Mouse (Mus musculus): ENCODE results near the gene Pum1.
"Not testable (repeated sequence)": the region's sequence is repeated elsewhere in the genome, so short reads cannot be mapped to it uniquely, and the experiment has no call there.

Gene Pum1

DNA sequence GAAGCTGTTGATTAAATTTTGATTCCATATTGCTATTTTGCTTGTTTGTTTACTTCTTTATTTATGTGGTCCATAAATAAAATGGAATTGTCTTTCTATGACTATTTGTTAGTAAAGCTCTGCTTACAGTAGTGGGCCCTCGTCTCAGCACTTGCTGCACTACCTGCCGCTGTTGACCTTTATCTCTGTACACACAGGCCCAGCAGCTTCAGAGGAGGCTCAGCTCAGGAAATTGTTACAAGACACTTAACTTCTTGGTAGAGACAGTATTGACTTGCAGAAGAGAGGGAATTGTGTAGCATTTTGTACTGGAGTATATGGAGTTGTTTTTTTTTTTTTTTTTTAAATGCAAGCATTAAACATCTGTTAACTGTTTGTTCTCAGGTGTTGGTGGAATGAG, 5.4 kb downstream of the Pum1 start:
- DNase-seq (ENCODE audit: low read depth, low spot score), result no peak

DNA sequence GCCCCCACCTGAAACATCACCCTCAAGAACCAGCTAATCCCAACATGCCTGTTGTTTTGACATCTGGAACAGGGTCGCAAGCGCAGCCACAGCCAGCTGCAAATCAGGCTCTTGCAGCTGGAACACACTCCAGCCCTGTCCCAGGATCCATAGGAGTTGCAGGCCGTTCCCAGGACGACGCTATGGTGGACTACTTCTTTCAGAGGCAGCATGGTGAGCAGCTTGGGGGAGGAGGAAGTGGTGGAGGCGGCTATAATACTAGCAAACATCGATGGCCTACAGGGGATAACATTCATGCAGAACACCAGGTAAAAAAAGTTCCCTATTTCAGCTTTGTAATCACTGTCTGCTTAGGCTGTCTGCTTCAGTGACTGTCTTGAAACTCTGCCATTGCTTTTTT, 5.9 kb downstream of the Pum1 start:
- no peak for DNase-seq (ENCODE audit: low read depth, low spot score)

DNA sequence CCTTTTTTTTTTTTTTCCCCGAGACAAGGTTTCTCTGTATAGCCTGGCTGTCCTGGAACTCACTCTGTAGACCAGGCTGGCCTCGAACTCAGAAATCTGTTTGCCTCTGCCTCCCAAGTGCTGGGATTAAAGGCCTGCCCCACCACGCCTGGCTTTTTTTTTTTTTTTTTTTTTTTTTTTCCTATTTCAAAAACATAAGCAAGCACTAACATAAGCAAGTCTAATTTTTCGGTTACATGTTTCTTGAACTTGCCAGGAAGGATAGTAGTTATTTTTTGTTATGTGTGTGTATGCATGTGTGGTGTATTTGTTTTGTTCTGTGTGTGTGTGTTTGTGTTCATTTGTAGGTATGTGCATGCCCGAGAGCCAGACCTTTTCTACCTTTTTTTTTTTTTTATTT, 6.9 kb downstream of the Pum1 start:
- not testable (repeated sequence) for DNase-seq (ENCODE audit: low read depth, low spot score)

DNA sequence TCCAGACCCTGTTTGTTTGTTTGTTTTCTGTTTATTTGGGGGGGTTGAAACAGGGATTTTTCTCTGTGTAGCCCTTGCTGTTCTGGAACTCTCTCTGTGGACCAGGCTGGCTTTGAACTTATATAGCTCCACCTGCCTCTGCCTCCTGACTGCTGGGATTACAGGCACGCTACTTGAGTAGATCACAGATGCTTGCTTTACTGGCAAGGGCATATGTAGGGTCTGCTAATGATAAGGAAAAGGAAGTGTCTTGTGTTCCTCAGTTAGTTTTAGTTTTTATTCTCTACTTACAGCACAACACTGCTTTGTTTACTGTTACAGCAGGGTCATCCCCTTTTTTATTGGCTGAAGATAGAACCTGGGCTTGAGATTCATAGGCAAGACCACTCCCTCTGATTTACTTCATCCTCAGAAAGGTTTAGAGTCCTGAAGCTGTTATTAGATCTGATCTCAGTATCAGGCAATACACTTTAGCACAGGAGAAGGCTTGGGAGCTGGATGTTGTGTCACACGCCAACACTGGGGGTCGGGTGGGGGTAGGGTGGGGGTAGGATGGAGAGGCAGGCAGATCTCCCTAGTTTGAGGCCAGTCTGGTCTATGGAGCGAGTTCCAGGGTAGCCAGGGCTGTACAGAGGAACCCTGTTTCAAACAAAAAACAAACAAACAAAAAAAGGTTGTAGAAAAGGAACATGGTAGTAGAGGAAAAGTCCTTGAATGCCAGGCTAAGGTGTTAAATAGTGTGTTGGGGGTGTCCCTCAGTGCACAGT, 8.1 kb downstream of the Pum1 start:
- no peak for DNase-seq (ENCODE audit: low read depth, low spot score)

DNA sequence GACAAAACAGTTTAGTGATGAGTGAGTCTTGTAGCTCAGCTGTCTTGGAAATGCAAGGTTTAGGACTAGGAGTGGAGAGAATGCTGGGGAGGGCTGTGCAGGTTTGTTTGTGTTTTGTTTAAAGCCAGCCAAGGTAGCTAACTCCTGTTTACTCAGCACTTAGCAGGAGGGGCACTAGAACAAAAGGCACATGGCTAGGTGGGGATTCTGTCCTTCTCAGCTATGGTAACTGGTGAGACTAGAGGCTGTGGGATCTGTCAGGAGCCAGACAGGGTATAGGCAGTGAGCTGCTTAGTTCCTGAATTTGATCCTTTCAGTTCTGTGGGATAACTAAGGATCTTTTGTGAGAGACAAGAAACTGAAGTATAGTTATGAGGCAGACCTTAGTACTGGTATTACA, 9.0 kb downstream of the Pum1 start:
- DNase-seq (ENCODE audit: low read depth, low spot score), result no peak

DNA sequence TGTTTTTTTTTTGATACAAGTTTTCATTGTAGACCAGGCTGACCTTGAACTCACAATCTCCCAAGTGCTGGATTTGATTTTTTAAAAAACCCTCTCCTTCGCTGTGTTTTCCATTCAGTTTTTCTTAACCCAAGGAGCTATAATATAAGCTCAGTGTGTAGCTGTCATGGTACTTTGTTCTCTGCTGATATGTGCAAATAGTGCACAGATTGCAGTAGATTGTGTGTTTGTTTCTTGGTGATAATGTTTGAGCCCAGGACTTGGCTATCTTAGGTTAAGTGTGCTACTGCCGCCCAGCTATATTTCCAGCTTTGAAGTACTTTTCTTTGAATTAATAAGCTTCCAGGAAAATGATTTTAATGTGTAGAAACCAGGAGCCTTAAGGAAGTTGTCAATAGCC, 13.6 kb downstream of the Pum1 start:
- DNase-seq (ENCODE audit: low read depth, low spot score), result no peak

DNA sequence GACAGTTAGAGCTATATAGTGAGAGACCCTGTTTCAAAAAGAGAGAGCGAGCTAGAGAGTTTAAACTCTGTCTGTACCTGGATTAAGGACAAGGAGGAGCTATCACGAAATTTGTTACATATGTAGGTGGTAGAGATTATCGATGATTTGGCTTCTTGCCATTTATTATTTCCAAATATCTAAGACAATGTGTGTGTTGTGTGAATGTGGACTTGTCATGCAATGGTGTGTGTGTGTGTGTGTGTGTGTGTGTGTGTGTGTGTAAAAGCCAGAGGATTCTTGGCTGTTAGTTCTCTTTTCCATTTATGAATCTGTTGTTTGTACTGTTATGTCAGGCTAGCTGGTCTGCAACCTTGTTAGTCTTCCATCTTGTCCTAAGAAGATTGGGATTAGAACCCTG, 15.0 kb downstream of the Pum1 start:
- DNase-seq (ENCODE audit: low read depth, low spot score), result no peak

DNA sequence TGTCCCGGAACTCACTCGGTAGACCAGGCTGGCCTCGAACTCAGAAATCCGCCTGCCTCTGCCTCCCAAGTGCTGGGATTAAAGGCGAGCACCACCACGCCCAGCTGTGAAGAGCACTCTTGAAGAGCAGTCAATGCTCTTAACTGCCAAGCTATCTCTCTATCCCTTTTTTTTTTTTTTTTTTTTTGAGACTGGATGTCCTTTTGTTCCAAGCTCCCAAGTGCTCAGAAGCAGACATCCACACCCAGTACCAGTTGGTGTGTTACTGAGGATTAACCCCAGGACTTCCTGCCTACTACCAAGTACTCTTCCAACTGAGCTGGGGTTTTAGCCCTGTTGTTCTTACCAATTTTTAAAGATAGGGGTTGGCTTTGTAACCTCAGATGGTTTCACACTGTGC, 17.6 kb downstream of the Pum1 start:
- no peak for DNase-seq (ENCODE audit: low read depth, low spot score)

DNA sequence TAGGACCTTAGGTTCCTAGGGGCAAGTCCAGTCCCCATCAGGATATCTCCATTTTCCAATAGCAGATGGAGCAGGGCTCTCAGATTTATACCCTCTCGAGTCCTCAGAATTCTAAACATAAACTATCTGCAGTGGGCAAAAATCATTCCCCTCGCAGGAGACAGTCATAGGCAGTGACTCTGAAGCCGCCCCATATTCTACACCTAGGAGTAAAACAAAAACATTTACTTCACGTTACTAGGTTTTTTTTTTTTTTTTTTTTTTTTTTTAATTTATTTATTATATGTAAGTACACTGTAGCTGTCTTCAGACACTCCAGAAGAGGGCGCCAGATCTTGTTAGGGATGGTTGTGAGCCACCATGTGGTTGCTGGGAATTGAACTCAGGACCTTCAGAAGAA, 19.9 kb downstream of the Pum1 start:
- not testable (repeated sequence) for DNase-seq (ENCODE audit: low read depth, low spot score)

DNA sequence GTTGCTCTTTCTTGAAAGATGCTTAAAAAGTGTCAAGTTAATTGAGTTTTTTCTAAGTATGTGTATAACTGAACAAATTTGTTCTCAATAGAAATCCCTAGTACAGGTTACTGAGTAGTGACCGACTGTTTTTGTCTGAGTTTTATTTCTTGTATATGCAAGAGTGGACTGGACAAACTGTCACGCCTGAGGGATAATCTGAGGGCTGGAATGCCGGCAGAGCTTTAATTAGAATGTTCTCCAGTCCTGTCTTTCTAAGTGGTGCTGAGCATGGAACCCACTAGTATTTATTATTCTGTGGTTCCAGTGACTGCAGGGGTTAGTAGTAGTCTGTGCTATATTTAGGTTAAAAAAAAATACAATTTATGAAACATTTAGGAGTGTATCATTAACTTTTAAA, 30.8 kb downstream of the Pum1 start:
- DNase-seq (ENCODE audit: low read depth, low spot score), result no peak

DNA sequence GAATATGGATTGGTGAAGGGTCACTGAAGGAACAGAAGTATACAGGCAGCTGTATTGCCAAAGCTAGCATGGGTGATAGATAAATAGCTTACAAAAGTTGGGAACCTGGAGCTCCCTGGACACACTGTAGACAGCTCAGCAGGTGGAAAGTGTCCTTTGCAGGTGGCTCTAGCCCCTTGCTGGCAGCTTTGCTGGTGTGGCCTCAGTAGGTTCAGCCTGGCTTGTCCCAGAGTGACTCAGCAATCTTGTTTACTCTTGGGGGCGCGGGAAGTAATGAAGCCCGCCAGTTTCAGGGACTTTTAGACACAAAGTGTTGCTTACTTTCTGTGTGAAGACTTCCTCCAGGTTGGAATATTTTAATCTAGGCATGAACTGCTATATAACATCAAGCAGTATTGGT, 31.9 kb downstream of the Pum1 start:
- DNase-seq (ENCODE audit: low read depth, low spot score), result no peak

DNA sequence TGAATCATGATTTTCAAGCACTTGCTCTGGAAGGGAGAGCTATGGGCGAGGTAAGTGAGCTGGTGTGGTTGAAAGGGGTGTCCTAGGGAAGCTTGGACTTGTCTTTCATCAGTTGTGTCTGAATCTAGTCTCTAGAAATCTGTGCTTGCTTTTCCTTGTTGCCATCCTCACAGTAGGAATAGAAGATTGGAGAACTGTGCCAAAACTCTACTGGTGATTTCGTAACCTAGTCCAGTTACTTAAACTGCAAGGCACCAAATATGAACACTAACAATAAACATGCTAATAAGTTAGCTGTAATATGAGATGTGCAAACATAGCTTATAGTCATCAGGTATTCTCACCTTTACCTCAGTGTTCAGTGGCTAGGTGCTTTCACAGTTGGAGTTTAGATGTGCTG, 37.9 kb downstream of the Pum1 start:
- no peak for DNase-seq (ENCODE audit: low read depth, low spot score)

DNA sequence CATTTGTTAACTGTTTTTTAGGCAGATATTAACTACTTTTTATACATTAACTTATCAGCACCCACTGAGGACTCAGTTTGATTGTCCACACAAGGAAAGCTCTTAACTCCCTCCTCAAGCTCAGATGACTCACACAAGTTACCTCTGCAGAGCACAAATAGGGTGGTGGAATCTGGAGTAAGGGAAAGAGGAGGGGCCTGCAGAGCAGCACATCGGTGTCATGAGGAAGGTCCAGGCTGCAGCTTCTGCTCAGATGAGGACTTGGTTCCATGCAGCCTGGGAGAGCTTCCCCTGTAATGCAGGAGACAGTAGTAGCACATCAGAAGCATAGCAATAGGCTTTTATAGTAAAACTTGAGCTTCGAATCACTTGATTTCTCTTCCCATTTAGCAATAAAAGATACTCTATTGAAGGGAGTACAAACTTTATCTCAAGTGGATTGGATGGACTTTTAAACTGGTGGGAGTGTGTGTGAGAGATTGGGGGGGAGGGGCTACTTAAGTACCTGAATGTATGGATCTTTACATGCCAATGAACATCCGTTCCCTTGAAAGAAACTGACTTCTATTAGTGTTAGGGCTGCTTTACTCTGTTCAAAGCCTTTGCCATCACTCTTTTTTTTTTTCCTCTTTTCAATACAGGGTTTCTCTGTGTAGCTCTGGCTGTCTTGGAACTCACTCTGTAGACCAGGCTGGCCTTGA, 39.9 kb downstream of the Pum1 start:
- DNase-seq (ENCODE audit: low read depth, low spot score), result no peak

DNA sequence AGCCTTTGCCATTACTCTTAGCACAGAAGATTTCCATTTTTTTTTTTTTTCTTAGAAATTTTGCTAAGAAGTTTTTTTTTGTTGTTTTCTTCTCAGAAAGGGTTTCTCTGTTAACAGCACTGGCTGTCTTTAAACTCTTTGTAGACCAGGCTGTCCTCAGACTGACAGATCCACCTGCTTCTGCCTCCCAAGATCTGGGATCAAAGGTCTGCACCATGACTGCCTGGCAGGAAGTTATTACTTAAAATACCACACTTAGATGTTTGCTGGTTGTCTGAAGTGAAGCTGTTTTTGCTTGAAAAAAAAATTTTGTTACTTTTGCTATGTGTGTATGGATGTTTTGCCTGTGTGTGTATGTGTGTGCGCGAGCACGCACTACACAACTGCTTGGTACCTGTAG, 40.5 kb downstream of the Pum1 start:
- no peak for DNase-seq (ENCODE audit: low read depth, low spot score)

DNA sequence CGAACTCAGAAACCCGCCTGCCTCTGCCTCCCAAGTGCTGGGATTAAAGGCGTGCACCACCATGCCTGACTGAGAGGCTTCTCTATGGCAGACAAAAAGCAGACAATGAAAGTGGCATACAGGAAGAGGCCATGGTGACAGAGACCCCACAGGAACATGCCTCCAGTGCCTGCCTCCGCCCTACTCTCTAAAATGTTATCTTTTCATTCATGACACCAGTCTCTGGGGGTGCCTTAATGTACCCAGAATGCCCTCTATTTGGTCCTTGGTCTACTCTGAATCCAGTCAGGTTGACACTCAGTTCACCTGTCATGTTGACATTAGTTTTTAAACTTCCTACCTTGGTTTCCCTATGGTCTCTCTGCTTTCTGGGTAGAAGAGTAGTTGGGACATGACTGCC, 41.5 kb downstream of the Pum1 start:
- DNase-seq (ENCODE audit: low read depth, low spot score), result no peak

DNA sequence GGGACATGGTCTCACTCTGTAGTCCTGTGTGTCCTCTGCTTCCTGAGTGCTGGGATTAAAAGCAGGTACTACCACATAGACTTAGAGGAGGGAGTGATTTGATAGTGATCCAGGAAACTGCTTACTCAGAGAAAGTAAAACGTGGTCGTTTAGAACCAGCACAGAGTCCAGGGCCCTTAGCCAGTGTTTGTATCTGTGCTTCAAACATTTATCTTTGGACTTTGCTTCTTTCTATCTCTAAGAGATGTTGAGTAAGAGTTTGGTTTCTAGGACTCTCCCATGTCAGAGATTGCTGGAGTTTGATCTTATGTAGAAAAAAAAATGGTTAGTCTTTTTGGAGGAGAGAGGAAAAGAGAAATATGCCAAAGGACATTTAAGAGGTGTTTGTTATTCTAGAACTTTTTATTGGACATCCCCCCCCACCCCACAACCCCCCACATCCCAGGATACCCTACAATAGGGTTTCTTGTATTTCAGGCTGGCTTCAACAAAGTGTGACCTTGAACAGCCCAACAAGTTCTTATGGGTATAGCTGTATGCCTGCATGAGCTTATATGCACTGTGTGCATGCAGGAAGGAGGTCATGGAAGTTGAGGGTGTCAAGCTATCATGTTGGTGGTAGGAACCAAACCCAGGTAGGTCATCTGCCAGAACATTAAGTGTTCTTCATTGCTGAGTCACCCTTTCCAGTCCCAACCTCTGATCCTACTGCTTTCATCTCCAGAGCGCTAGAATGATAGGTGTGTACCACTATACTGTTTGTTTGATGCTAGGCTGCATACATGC, 43.3 kb downstream of the Pum1 start:
- DNase-seq (ENCODE audit: low read depth, low spot score), result no peak

DNA sequence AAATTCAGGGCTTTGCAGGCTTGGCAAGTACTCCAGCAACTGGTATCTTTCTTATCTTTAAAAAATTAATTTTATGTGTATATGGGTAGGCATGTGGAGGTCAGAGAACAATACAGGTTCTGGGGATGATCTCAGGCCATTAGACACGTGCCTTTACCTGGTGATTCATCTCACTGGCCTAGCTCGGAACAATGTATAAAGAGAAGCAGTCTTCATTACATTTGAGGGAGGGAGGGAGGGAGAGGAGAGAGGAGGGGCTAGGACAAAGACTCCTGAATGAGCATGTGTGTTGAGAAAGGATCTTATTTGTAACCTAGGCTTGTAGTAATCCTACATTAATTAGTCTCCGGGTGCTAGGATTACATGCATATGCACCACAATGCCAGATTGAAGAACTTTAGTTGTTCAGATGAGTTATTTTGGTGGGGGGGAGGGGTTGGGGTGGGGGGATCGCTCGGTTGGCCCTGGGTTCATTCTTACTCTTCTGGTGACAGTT, 48.3 kb downstream of the Pum1 start:
- DNase-seq (ENCODE audit: low read depth, low spot score), result no peak

DNA sequence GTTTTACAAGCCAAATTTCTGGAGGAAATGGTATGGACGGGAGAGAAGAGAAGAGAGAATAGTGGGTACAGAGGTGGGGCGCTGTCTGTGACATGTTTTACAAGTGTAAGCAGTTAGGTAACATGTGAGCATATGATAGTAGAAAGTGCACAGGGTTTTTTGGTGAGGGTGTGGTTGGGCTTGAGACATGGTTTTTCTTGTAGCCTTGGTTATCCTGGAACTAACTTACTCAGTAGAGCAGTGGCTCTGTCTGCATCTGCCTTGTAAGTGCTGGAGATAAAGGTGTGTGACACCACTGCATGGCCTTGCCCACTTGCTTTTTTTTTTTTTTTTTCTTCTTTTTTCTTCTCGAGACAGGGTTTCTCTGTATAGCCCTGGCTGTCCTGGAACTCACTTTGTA, 49.2 kb downstream of the Pum1 start:
- DNase-seq (ENCODE audit: low read depth, low spot score), result no peak

DNA sequence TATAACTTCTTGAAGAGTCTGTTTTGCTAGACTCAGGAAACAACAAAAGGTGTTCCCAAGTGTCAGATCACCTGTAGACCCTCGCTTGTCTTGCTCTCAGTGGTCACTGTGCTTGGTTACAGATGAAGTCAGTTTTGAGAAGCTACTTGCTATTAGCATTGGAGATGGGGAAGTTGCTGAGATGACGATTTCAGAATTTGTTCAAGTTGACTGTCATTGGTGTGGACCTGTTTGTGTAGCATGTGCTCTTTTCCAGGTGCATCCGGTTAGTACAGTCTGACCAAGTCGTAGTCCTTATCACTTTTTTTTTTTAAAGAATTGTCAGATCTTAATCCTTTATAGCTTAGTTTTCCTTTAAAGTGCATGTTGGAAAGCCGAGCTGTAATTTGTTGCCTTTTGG, 50.3 kb downstream of the Pum1 start:
- DNase-seq (ENCODE audit: low read depth, low spot score), result no peak

DNA sequence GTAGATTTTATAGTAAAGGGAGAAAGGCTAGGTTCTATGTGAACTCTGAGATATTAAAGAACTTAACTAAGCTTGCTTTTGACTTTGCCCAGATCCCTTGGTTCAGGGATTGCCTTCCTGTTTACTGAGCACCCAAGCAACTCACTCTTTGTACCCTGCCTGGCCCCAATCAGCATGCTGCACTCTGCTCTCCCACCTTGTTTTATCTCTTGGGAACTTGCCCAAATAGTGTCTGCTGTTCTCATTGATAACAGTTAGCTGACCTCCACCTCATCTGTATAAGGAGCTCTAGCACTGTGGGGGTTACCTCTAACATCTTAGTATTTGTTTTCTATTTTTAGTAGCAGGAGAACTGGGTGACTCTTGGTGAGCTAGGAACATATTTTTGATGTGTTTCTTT, 52.0 kb downstream of the Pum1 start:
- DNase-seq (ENCODE audit: low read depth, low spot score), result no peak

DNA sequence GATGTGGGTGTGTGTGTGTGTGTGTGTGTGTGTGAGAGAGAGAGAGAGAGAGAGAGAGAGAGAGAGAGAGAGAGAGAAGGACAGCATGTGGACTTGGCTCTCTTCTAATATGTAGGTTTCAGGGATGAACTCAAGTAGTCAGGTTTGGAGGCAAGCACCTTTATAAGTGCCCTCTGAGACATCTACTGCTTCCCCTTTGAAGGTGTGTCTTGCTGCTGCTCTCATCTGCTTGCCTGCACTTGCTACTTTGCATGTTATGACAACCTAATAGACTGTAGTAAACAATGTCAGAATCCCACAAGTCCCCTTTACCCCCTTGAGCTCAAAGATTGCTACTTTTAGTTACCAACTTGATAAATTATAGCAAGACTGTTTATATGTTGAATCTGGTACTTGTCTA, 52.5 kb downstream of the Pum1 start:
- DNase-seq (ENCODE audit: low read depth, low spot score), result no peak

DNA sequence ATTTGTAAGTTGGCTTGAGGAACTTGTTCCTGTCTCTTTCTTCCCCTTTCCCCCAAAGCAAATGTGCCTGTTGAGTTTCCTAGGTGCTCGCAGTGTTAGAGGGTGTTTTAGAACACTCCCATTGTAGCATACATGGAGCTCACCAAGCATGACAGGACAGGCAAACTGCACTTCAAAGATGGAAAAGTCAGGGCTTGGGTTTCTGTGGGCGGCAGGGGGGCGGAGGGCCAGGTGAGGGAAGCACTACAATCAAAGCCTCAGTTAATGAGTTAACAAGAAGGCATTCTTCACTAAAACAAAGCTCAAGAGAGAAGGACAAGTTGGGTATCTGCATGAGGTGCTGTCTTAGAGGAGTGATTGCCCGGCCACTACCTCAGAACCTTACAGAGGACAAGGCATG, 56.2 kb downstream of the Pum1 start:
- no peak for DNase-seq (ENCODE audit: low read depth, low spot score)

DNA sequence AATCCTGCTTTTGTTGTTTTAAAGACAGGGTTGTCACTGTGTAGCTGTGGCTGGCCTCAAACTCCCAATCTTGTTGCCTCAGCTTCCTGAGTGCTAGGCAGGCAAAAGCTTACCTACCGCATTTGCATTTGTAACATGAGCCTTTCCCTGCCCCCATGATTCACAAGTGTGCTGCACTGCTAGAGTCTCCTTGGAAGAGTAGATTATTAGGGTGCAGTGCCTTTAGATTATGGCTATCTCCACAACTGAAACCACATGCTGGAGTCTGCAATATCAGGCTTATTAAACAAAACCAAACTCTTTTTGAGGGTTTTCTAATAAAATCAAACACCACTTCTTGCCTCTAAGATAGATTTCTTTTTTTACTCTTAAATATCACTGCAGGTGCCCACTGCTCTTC, 59.5 kb downstream of the Pum1 start:
- DNase-seq (ENCODE audit: low read depth, low spot score), result no peak

All from brain, embryonic 18.5 days (tissue).